Mouse (Mus musculus) small intestine, adult 2 months (tissue): ENCODE data around the gene Fscn3.

Experiments used
- CTCF ChIP-seq: fragments of 200-500 bp; IDR thresholded peaks from 2 replicates; pipeline ENCODE4 v1.5.1; 2012; ENCODE audit warnings: low read depth, mild to moderate bottlenecking, control low read depth, inconsistent platforms, low read length, moderate library complexity, mixed read lengths; ENCODE audit not compliant: insufficient replicate concordance, insufficient read length; ENCODE audit errors: extremely low read depth
- POLR2A ChIP-seq: fragments of 200-500 bp; IDR thresholded peaks from 2 replicates; pipeline ENCODE4 v1.6.1; 2012; ENCODE audit warnings: low read depth, mild to moderate bottlenecking, control low read depth, inconsistent platforms, low read length, moderate library complexity

DNA sequence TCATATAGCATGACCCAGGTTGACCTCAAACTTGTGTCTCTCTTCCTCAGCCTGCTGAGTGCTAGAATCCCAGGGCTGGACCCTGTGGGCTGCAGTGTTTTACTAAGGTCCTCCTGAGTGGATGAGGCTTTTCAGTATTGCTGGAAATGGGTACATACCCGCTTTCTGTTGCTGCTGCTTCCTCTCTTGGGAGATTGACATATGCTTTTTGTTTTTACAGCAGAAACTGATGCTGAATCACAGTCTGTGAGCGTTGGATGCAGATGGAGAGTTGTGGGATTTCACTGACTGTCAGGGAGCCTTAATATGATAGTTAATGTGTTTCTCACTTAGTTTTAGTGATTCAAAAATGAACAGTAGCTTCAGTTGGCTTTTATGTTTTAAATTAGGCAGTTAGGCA lies 58.9 kb downstream of the Fscn3 start:
- TF ChIP-seq POLR2A (no peak), CTCF (no peak)
